Mouse (Mus musculus) limb, embryonic 11.5 days (tissue): ENCODE data around the gene Dgka. TPM values are rescaled to one million over a fixed set of nuclear protein-coding genes. Genes with fewer than 3 reads are reported as not detected.
A peak's percentile ranks its signal among the peaks of the same experiment; 100 is the strongest.

Experiments used
- ATAC-seq: fragments of 200-750 bp; cut with Nextera tagmentation; 2 replicates; pipeline ENCODE4 v1.8.0; 2017; ENCODE audit warnings: low read depth; ENCODE audit not compliant: insufficient number of reproducible peaks, low FRiP score, low TSS enrichment
- DNase-seq: peaks from one replicate; pipeline ENCODE4 v3.0.0-alpha.2; 2015; ENCODE audit warnings: low spot score
- H3K27ac ChIP-seq: fragments of 300-500 bp; sonication (generic); replicated peaks from 2 replicates; pipeline ENCODE4 v1.5.1; 2014; ENCODE audit warnings: low read depth, mild to moderate bottlenecking, low read length
- H3K27me3 ChIP-seq: fragments of 300-500 bp; sonication (generic); 2 replicates; pipeline ENCODE4 v1.6.1; 2014; ENCODE audit warnings: mild to moderate bottlenecking, low read length, mixed read lengths; ENCODE audit not compliant: control insufficient read depth, insufficient read depth
- H3K36me3 ChIP-seq: fragments of 300-500 bp; sonication (generic); 2 replicates; pipeline ENCODE4 v1.6.1; 2014; ENCODE audit warnings: mild to moderate bottlenecking, low read length, moderate library complexity, mixed read lengths; ENCODE audit not compliant: control insufficient read depth, insufficient read depth
- H3K4me1 ChIP-seq: fragments of 300-500 bp; sonication (generic); 2 replicates; pipeline ENCODE4 v1.6.1; 2014; ENCODE audit warnings: low read length, mixed read lengths; ENCODE audit not compliant: control insufficient read depth, insufficient read depth
- H3K4me2 ChIP-seq: fragments of 300-500 bp; sonication (generic); 2 replicates; pipeline ENCODE4 v1.6.1; 2014; ENCODE audit warnings: low read depth, mild to moderate bottlenecking, moderate library complexity; ENCODE audit not compliant: severe bottlenecking
- H3K4me3 ChIP-seq: fragments of 300-500 bp; sonication (generic); 2 replicates; pipeline ENCODE4 v1.5.1; 2014; ENCODE audit warnings: low read depth, low read length
- H3K9ac ChIP-seq: fragments of 300-500 bp; sonication (generic); 2 replicates; pipeline ENCODE4 v1.6.1; 2014; ENCODE audit warnings: mild to moderate bottlenecking, low read length
- H3K9me3 ChIP-seq: fragments of 300-500 bp; sonication (generic); 2 replicates; pipeline ENCODE4 v1.6.1; 2016; ENCODE audit warnings: low read length; ENCODE audit not compliant: control insufficient read depth
- WGBS: fragments of 180-500 bp; shearing (Covaris S2); extraction: QIAGEN DNeasy Blood & Tissue Kit; methylation state at CpG from one replicate; pipeline ENCODE4 v1.1.7; 2014; 5-methylcytosine and 5-hydroxymethylcytosine counted together
- polyA plus RNA-seq: library from polyadenylated mRNA; unstranded; fragments of >200 nt; fragmentation: Nextera tagmentation; extraction: Ambion mirVana; gene quantifications from 2 replicates; pipeline ENCODE4 v1.2.1, GENCODE M21; 2014

The Dgka gene
- polyA plus RNA-seq, 1 experiment from 2014 or later, result 5.4 TPM

DNA sequence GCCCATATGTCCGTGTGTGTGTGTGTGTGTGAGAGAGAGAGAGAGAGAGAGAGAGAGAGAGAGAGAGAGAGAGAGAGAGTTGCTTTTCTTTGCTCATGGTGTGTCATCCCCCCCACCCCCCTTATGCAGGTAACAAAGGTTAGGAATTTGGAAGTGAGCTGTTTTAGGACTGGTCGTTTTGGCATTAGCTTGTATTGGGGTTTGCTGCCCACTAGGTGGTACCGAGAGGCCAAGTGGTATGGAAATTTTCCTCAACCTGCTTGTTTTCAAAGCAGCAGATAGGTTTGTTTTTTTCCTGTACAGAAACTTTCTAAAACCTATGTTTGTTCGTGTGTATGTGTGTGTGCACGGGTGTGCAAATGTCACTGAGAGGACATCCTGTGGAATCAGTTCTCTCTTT lies 29.0 kb upstream of the Dgka start:
- DNase-seq (no peak), ATAC-seq (no peak)
- Histone ChIP-seq H3K9me3 (no peaks in the 10 kb centered on the region), H3K9ac (no peak overlapping the region), H3K36me3 (no peaks in the 10 kb centered on the region), H3K27ac (no peak overlapping the region), H3K4me2 (no peak overlapping the region), H3K4me1 (no peaks in the 10 kb centered on the region), H3K4me3 (no peak overlapping the region), H3K27me3 (no peaks in the 10 kb centered on the region)
- 26% methylated on average over 5 of the region's 5 CpGs for WGBS

DNA sequence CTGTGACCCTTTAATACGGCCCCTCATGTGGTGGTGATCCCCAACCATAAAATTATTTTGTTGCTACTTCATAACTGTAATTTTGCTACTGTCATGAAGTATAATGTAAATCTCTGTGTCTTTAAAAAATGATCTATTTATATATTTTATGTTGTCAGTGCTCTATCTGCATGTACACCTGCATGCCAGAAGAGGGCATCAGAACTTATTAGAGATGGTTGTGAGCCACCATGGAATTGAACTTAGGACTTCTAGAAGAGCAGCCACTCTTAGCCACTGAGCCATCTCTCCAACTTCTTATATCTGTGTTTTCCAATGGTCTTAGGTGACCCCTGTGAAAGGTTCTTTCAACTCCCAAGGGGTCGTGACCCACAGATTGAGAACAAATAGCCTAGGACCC lies 28.2 kb upstream of the Dgka start:
- Histone ChIP-seq H3K27ac (no peak overlapping the region), H3K27me3 (no peaks in the 10 kb centered on the region), H3K4me1 (no peaks in the 10 kb centered on the region), H3K4me3 (no peak overlapping the region), H3K9me3 (no peaks in the 10 kb centered on the region), H3K4me2 (no peak overlapping the region), H3K9ac (no peak overlapping the region), H3K36me3 (no peaks in the 10 kb centered on the region)
- WGBS, result 81% methylated on average over 2 of the region's 2 CpGs
- ATAC-seq (no peak), DNase-seq (no peak)

DNA sequence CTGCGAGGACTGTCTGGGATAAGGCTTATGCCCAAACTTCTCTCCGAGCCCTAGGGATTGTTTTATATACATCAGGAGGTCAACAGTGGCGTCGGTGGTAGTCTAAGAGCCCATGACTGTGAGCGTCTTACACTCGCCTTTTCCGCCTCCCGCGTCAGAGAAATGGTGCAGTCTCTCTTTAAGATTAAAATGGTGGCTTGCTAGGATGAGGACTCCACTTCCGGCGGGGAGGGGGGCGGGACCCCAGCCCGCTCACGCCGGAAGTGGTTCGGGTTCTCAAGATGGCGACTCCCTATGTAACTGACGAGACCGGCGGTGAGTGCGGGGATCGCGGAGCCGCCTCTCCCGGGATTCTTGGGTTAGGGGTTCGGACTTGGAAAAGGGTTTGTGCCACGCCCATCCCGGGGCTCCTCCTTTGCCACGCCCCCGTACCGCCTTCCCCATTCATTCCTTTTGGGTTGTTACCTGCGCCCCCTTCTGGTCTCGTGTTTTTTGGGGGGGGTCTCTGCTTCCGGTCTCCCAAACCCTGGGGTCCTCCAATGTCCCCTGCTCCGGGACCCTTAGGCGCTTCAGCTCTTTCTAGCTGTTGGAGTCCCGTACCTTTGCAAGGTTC lies 3.7 kb upstream of the Dgka start:
- Histone ChIP-seq H3K27ac (peak overlapping the region; percentile 89), H3K4me3 (peak overlapping the region; percentile 61), H3K27me3 (peaks cover 6% of the 10 kb centered on the region; the same call in 1 of the 2 replicates), H3K9ac (peak overlapping the region; percentile 80), H3K36me3 (no peaks in the 10 kb centered on the region; the same call in 1 of the 2 replicates), H3K4me2 (peak overlapping the region; percentile 73), H3K9me3 (no peaks in the 10 kb centered on the region), H3K4me1 (peaks cover 8% of the 10 kb centered on the region)
- DNase-seq, result peak; percentile 90
- ATAC-seq, result peak; percentile 89
- 0% methylated on average over 37 of the region's 37 CpGs for WGBS

DNA sequence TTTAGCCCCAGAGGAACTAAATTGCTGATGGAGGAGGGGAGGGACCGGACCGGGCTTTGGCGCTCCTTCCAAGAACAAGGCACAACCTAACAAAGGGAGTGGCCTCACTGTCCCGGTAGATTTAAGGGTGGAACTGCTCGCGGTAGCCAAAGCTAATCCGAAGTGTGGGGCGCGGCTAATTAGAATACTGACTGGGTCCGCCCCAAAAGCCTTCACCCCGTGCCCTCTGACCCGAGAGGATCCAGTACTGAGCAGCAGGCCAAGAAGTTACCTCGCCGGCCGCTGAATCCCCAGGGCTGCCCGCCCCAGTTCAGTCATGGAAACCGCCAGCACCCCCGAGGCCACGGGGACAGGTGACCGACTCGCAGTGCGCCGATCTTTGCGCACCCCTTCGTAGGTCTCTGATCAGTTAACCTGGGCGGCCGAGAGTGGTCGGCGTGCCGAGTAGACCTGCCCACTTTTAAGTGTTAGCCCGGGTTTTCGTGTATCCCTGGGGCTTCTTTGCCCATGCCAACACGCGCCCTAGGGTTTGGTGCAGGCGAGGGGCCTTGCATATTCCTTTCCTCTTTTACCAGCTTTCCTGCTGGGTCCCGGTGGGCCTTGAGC lies 3.1 kb upstream of the Dgka start, which contains the start of gene Pym1:
TSS of gene Pym1 (plus strand) at position 244 of the 606 bp plus-strand sequence.
- H3K27me3 ChIP-seq, result peaks cover 8% of the 10 kb centered on the region
- peak within 1 kb of the TSS; percentile 89 for H3K27ac ChIP-seq
- no peaks in the 10 kb centered on the region for H3K9me3 ChIP-seq
- peak; percentile 81 for DNase-seq
- H3K4me2 ChIP-seq, result peak within 1 kb of the TSS; percentile 73
- WGBS, result under 1% methylated on average over 36 of the region's 36 CpGs
- no peaks in the 10 kb centered on the region; the same call in 1 of the 2 replicates for H3K36me3 ChIP-seq
- peak within 1 kb of the TSS; percentile 61 for H3K4me3 ChIP-seq
- H3K4me1 ChIP-seq, result peaks cover 8% of the 10 kb centered on the region
- ATAC-seq, result peak; percentile 55
- H3K9ac ChIP-seq, result peak within 1 kb of the TSS; percentile 80

DNA sequence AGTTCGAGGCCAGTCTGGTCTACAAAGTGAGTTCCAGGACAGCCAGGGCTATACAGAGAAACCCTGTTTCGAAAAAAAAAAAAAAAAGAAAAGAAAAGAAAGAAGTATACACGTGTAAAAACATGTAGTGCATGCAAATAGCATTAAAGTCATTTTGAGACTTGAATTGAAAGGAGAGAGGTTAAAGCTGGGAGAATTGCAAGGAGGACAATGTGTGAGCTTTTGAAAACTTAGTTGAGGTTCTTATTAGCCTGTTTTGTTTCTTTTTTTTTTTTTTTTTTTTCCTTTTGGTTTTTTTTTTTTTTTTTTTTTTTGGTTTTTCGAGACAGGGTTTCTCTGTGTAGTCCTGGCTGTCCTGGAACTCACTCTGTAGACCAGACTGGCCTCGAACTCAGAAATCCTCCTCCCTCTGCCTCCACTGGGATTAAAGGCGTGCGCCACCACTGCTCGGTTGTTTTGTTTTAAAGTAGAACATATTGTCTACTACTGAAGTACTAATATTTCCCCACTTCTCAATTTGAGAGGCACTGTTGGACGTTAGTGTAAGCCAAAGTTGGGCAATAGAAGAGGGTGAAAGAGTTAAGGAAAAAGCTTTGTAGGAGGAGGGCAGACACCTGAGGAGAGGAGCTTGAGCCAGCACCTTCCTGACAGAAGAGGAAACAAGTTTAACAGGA lies 2.5 kb upstream of the Dgka start:
- Histone ChIP-seq H3K4me3 (peak overlapping the region; percentile 61), H3K27me3 (peaks cover 12% of the 10 kb centered on the region), H3K27ac (peak overlapping the region; percentile 89), H3K36me3 (no peaks in the 10 kb centered on the region; the same call in 1 of the 2 replicates), H3K9ac (peak overlapping the region; percentile 80), H3K4me1 (peaks cover 8% of the 10 kb centered on the region), H3K4me2 (peak overlapping the region; percentile 73), H3K9me3 (no peaks in the 10 kb centered on the region)
- WGBS, result 47% methylated on average over 9 of the region's 9 CpGs
- no peak for DNase-seq
- ATAC-seq, result no peak

DNA sequence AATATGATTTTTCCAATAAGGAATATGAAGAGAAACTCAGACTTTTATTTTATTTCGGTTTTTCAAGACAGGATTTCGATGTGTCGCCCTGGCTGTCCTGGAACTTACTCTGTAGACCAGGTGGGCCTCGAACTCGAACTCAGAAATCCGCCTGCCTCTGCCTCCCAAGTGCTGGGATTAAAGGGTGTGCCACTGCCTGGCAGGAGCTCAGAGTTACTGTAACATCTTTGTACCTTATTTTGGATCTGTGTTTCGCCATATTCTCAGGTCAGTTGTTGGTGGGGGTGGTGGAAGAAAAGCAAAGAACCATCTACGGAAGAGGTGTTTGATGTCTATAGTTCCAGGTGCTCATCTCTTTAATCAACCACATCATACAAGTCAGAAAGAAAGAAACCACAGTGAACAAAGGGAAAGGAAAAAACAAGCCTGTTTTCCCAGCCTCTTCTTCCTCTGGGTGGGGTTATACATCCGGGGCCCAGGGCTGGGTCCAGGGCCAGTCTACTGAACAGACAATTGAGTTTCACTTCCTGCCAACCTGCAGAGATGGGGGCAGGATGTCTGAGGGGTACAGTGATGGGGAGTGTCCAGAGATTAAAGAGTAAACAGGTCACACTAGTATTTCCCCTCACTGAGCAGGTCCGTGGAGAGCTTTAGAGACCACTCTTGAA lies 1.4 kb upstream of the Dgka start:
- Histone ChIP-seq H3K4me2 (no peak overlapping the region), H3K4me3 (no peak overlapping the region), H3K27ac (no peak overlapping the region), H3K9me3 (no peaks in the 10 kb centered on the region), H3K36me3 (no peaks in the 10 kb centered on the region; the same call in 1 of the 2 replicates), H3K27me3 (peaks cover 15% of the 10 kb centered on the region), H3K4me1 (peaks cover 8% of the 10 kb centered on the region), H3K9ac (no peak overlapping the region)
- ATAC-seq (no peak), DNase-seq (no peak)
- 93% methylated on average over 10 of the region's 10 CpGs for WGBS

DNA sequence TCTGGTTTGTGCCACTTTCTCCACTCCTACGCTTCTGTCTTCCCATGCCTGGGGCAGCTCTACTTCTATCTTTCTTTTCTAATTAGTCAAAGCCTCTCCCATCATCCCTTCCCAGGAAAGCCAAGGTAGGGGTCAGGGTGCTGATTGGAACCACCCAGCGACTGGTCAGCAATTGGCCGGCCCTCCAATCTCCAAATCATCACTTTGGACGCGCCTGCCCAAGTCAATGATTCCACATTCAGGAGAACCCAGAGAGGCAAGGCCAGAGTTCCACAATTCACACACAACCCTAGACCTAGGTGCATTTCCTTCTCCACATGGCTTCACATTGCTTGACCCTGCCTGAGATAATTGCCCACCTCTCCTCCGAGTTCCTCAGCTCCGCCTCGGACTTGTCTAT lies 444 bp downstream of the Dgka start:
- Histone ChIP-seq H3K9me3 (no peaks in the 10 kb centered on the region), H3K4me2 (peak overlapping the region; percentile 71), H3K27me3 (peaks cover 15% of the 10 kb centered on the region), H3K27ac (no peak overlapping the region), H3K4me3 (peak overlapping the region; percentile 54), H3K4me1 (peaks cover 8% of the 10 kb centered on the region), H3K36me3 (no peaks in the 10 kb centered on the region), H3K9ac (peak overlapping the region; percentile 75)
- DNase-seq, result peak; percentile 26
- 18% methylated on average over 8 of the region's 8 CpGs for WGBS
- no peak for ATAC-seq

DNA sequence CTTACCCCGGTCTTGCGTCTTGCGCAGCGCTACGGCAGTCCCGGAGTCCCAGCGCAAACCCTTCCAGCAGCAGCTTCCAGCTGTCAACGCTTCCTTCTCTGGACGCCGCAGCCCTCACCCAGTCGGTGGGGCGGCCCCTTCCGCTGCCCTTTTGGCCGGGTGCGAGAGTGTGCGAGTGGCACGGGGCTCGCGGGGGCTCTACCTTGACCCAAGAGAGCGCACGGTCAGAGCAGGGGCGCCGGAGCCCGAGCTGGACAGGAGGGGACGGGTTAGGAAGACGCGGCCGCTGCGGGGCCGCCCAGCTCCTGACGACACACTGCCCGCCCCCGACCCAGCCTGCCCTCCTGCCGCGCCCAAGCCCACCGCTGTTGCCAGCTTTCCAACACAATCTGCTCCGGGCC lies 864 bp downstream of the Dgka start:
- DNase-seq (peak; percentile 70), ATAC-seq (no peak)
- Histone ChIP-seq H3K9me3 (no peaks in the 10 kb centered on the region), H3K4me3 (peak overlapping the region; percentile 54), H3K4me1 (peaks cover 8% of the 10 kb centered on the region), H3K27ac (no peak overlapping the region), H3K4me2 (peak overlapping the region; percentile 71), H3K36me3 (no peaks in the 10 kb centered on the region), H3K27me3 (peaks cover 15% of the 10 kb centered on the region), H3K9ac (peak overlapping the region; percentile 75)
- WGBS, result under 1% methylated on average over 29 of the region's 37 CpGs
